Mouse (Mus musculus) bone marrow macrophage, adult 2 months (primary cell): Measurements from ENCODE around the gene Tnfsf9.

Experiments used
- CTCF ChIP-seq: IDR thresholded peaks from 2 replicates; pipeline ENCODE4 v1.5.1; 2012; ENCODE audit warnings: low read depth, mild to moderate bottlenecking, low read length, moderate library complexity
- POLR2A ChIP-seq: IDR thresholded peaks from 2 replicates; pipeline ENCODE4 v1.6.1; 2012; ENCODE audit warnings: mild to moderate bottlenecking, low read depth, low read length, borderline replicate concordance

- no peak for TF ChIP-seq CTCF
- TF ChIP-seq POLR2A = no peak
Measured at GRCm38 (mm10) chr17:57153006-57153405, 47.9 kb downstream of the Tnfsf9 start.
